Mouse (Mus musculus) cerebellum, postnatal 10 days (tissue): Measurements from ENCODE around the gene Cd101.

Experiments
- DNase-seq, 2 experiments: peaks; one replicate each; pipeline ENCODE4 v3.0.0; 2021; ENCODE audit warnings: mixed read lengths in 2 of 2

Gene Cd101

GRCm38 (mm10) chr3:100998904-100999340, 30.4 kb downstream of the Cd101 start:
- peak; percentile 88 to 90 for DNase-seq

- DNase-seq: peak in 1 of 2 experiments; percentile 49
Observed at GRCm38 (mm10) chr3:100997785-100998570, 31.4 kb downstream of the Cd101 start.

- no peak for DNase-seq
Observed at GRCm38 (mm10) chr3:100994252-100994651, 35.1 kb downstream of the Cd101 start.

GRCm38 (mm10) chr3:100993718-100994117, 35.6 kb downstream of the Cd101 start:
- DNase-seq: no peak

- no peak for DNase-seq
Observed at GRCm38 (mm10) chr3:100993158-100993557, 36.2 kb downstream of the Cd101 start.

- DNase-seq: no peak
Observed at GRCm38 (mm10) chr3:100990231-100990630, 39.1 kb downstream of the Cd101 start.

- peak; percentile 53 to 56 for DNase-seq
Observed at GRCm38 (mm10) chr3:100989417-100989816, 39.9 kb downstream of the Cd101 start.

GRCm38 (mm10) chr3:100979290-100979689, 50.1 kb downstream of the Cd101 start:
- no peak for DNase-seq

GRCm38 (mm10) chr3:100973906-100974305, 55.5 kb downstream of the Cd101 start:
- peak; percentile 50 to 77 for DNase-seq

GRCm38 (mm10) chr3:100969176-100969917, 60.0 kb downstream of the Cd101 start, which contains the start of gene Ttf2:
TSS of gene Ttf2 (minus strand) at chr3:100969663.
- DNase-seq: peak; percentile 96

GRCm38 (mm10) chr3:100963849-100964542, 65.4 kb downstream of the Cd101 start:
- DNase-seq: peak; percentile 74 to 81

- DNase-seq: no peak
Observed at GRCm38 (mm10) chr3:100961501-100961900, 67.9 kb downstream of the Cd101 start.

- no peak for DNase-seq
Observed at GRCm38 (mm10) chr3:100961007-100961406, 68.3 kb downstream of the Cd101 start.

- DNase-seq: no peak
Observed at GRCm38 (mm10) chr3:100954616-100955015, 74.7 kb downstream of the Cd101 start.

- DNase-seq: peak; percentile 73
Observed at GRCm38 (mm10) chr3:100951531-100951930, 77.8 kb downstream of the Cd101 start.

GRCm38 (mm10) chr3:100947286-100947685, 82.1 kb downstream of the Cd101 start:
- no peak for DNase-seq
